Mouse (Mus musculus): ENCODE results near the gene Ctsd. TPM values are rescaled to one million over a fixed set of nuclear protein-coding genes. Genes with fewer than 3 reads are reported as not detected.

The Ctsd gene
- polyA plus RNA-seq, 1 experiment from 2014 or later, result 163 TPM

GRCm38 (mm10) chr7:142388740-142389139 is 902 bp upstream of the Ctsd start:
- ATAC-seq (replicated peaks; ENCODE audit: insufficient number of reproducible peaks, low FRiP score, low TSS enrichment, low read depth) (no peak), DNase-seq (ENCODE audit: low spot score) (no peak)
- Histone ChIP-seq H3K4me2 (ENCODE audit: low read depth, low read length) (no peak overlapping the region), H3K4me1 (ENCODE audit: control insufficient read depth, insufficient read depth, low read length) (peaks cover 3% of the 10 kb centered on the region; the same call in 1 of the 2 replicates), H3K36me3 (replicated peaks; ENCODE audit: control insufficient read depth, insufficient read depth, low read depth, low read length) (no peaks in the 10 kb centered on the region; the same call in 1 of the 2 replicates), H3K4me3 (ENCODE audit: low read depth, low read length) (no peak overlapping the region), H3K27ac (replicated peaks; ENCODE audit: low read depth, low read length) (no peak overlapping the region), H3K9me3 (replicated peaks; ENCODE audit: control insufficient read depth, low read length) (no peaks in the 10 kb centered on the region), H3K9ac (replicated peaks; ENCODE audit: low read length) (no peak overlapping the region), H3K27me3 (ENCODE audit: control insufficient read depth, insufficient read depth, low read length) (no peaks in the 10 kb centered on the region)
- WGBS, result 91% methylated on average over 2 of the region's 2 CpGs

GRCm38 (mm10) chr7:142388198-142388597 is 360 bp upstream of the Ctsd start:
- no peaks in the 10 kb centered on the region; the same call in 1 of the 2 replicates for H3K36me3 ChIP-seq (replicated peaks; ENCODE audit: control insufficient read depth, insufficient read depth, low read depth, low read length)
- no peaks in the 10 kb centered on the region for H3K9me3 ChIP-seq (replicated peaks; ENCODE audit: control insufficient read depth, low read length)
- H3K4me1 ChIP-seq (ENCODE audit: control insufficient read depth, insufficient read depth, low read length), result peaks cover 3% of the 10 kb centered on the region; the same call in 1 of the 2 replicates
- ATAC-seq (replicated peaks; ENCODE audit: insufficient number of reproducible peaks, low FRiP score, low TSS enrichment, low read depth) (peak; percentile 36), DNase-seq (ENCODE audit: low spot score) (no peak)
- H3K27me3 ChIP-seq (ENCODE audit: control insufficient read depth, insufficient read depth, low read length), result no peaks in the 10 kb centered on the region
- peak overlapping the region; percentile 84 for H3K4me3 ChIP-seq (ENCODE audit: low read depth, low read length)
- H3K27ac ChIP-seq (replicated peaks; ENCODE audit: low read depth, low read length), result no peak overlapping the region
- H3K4me2 ChIP-seq (ENCODE audit: low read depth, low read length), result peak overlapping the region; percentile 85
- 96% methylated on average over 1 of the region's 1 CpGs for WGBS
- no peak overlapping the region for H3K9ac ChIP-seq (replicated peaks; ENCODE audit: low read length)

- DNase-seq (ENCODE audit: low spot score), result no peak
- Histone ChIP-seq H3K4me3 (ENCODE audit: low read depth, low read length) (peak overlapping the region; percentile 84), H3K4me2 (ENCODE audit: low read depth, low read length) (peak overlapping the region; percentile 85), H3K9me3 (replicated peaks; ENCODE audit: control insufficient read depth, low read length) (no peaks in the 10 kb centered on the region), H3K27me3 (ENCODE audit: control insufficient read depth, insufficient read depth, low read length) (no peaks in the 10 kb centered on the region), H3K36me3 (replicated peaks; ENCODE audit: control insufficient read depth, insufficient read depth, low read depth, low read length) (peaks cover 5% of the 10 kb centered on the region), H3K27ac (replicated peaks; ENCODE audit: low read depth, low read length) (no peak overlapping the region), H3K9ac (replicated peaks; ENCODE audit: low read length) (peak overlapping the region; percentile 83), H3K4me1 (ENCODE audit: control insufficient read depth, insufficient read depth, low read length) (peaks cover 3% of the 10 kb centered on the region; the same call in 1 of the 2 replicates)
- ATAC-seq (replicated peaks; ENCODE audit: insufficient number of reproducible peaks, low FRiP score, low TSS enrichment, low read depth), result no peak
- WGBS, result 62% methylated on average over 6 of the region's 6 CpGs
Measured at GRCm38 (mm10) chr7:142386621-142387201, 1.1 kb downstream of the Ctsd start.

- Histone ChIP-seq H3K27ac (replicated peaks; ENCODE audit: low read depth, low read length) (no peak overlapping the region), H3K4me2 (ENCODE audit: low read depth, low read length) (peak overlapping the region; percentile 16; the same call in 1 of the 2 replicates), H3K9me3 (replicated peaks; ENCODE audit: control insufficient read depth, low read length) (no peaks in the 10 kb centered on the region), H3K9ac (replicated peaks; ENCODE audit: low read length) (no peak overlapping the region), H3K36me3 (replicated peaks; ENCODE audit: control insufficient read depth, insufficient read depth, low read depth, low read length) (peaks cover 5% of the 10 kb centered on the region), H3K4me1 (ENCODE audit: control insufficient read depth, insufficient read depth, low read length) (peaks cover 3% of the 10 kb centered on the region; the same call in 1 of the 2 replicates), H3K27me3 (ENCODE audit: control insufficient read depth, insufficient read depth, low read length) (no peaks in the 10 kb centered on the region), H3K4me3 (ENCODE audit: low read depth, low read length) (no peak overlapping the region)
- WGBS, result 90% methylated on average over 3 of the region's 3 CpGs
- ATAC-seq (replicated peaks; ENCODE audit: insufficient number of reproducible peaks, low FRiP score, low TSS enrichment, low read depth), result no peak
- DNase-seq (ENCODE audit: low spot score), result no peak
Measured at GRCm38 (mm10) chr7:142385742-142386403, 2.0 kb downstream of the Ctsd start.

- DNase-seq (ENCODE audit: low spot score) (no peak), ATAC-seq (replicated peaks; ENCODE audit: insufficient number of reproducible peaks, low FRiP score, low TSS enrichment, low read depth) (no peak)
- no peaks in the 10 kb centered on the region for H3K27me3 ChIP-seq (ENCODE audit: control insufficient read depth, insufficient read depth, low read length)
- no peak overlapping the region for H3K4me2 ChIP-seq (ENCODE audit: low read depth, low read length)
- H3K9me3 ChIP-seq (replicated peaks; ENCODE audit: control insufficient read depth, low read length), result no peaks in the 10 kb centered on the region
- H3K4me1 ChIP-seq (ENCODE audit: control insufficient read depth, insufficient read depth, low read length), result peaks cover 3% of the 10 kb centered on the region; the same call in 1 of the 2 replicates
- peaks cover 10% of the 10 kb centered on the region for H3K36me3 ChIP-seq (replicated peaks; ENCODE audit: control insufficient read depth, insufficient read depth, low read depth, low read length)
- 84% methylated on average over 10 of the region's 10 CpGs for WGBS
- H3K27ac ChIP-seq (replicated peaks; ENCODE audit: low read depth, low read length), result no peak overlapping the region
- no peak overlapping the region for H3K4me3 ChIP-seq (ENCODE audit: low read depth, low read length)
- no peak overlapping the region for H3K9ac ChIP-seq (replicated peaks; ENCODE audit: low read length)
Measured at GRCm38 (mm10) chr7:142384306-142384705, 3.5 kb downstream of the Ctsd start.

GRCm38 (mm10) chr7:142382567-142382966 is 5.3 kb downstream of the Ctsd start, which contains the start of gene Gm49369:
TSS of gene Gm49369 (minus strand) at chr7:142382667.
- Histone ChIP-seq H3K9ac (replicated peaks; ENCODE audit: low read length) (no peak within 1 kb of the TSS), H3K4me1 (ENCODE audit: control insufficient read depth, insufficient read depth, low read length) (peaks cover 3% of the 10 kb centered on the region; the same call in 1 of the 2 replicates), H3K4me3 (ENCODE audit: low read depth, low read length) (no peak within 1 kb of the TSS), H3K9me3 (replicated peaks; ENCODE audit: control insufficient read depth, low read length) (no peaks in the 10 kb centered on the region), H3K4me2 (ENCODE audit: low read depth, low read length) (no peak within 1 kb of the TSS), H3K27ac (replicated peaks; ENCODE audit: low read depth, low read length) (no peak within 1 kb of the TSS), H3K36me3 (replicated peaks; ENCODE audit: control insufficient read depth, insufficient read depth, low read depth, low read length) (peaks cover 10% of the 10 kb centered on the region), H3K27me3 (ENCODE audit: control insufficient read depth, insufficient read depth, low read length) (no peaks in the 10 kb centered on the region)
- ATAC-seq (replicated peaks; ENCODE audit: insufficient number of reproducible peaks, low FRiP score, low TSS enrichment, low read depth) (no peak), DNase-seq (ENCODE audit: low spot score) (no peak)
- 97% methylated on average over 5 of the region's 5 CpGs for WGBS

GRCm38 (mm10) chr7:142381175-142381574 is 6.7 kb downstream of the Ctsd start:
- Histone ChIP-seq H3K4me3 (ENCODE audit: low read depth, low read length) (no peak overlapping the region), H3K27me3 (ENCODE audit: control insufficient read depth, insufficient read depth, low read length) (no peaks in the 10 kb centered on the region)
- WGBS, result 87% methylated on average over 4 of the region's 4 CpGs

GRCm38 (mm10) chr7:142379186-142379585 is 8.7 kb downstream of the Ctsd start:
- WGBS, result 87% methylated on average over 6 of the region's 6 CpGs
- H3K36me3 ChIP-seq (replicated peaks; ENCODE audit: control insufficient read depth, insufficient read depth, low read depth, low read length), result peaks cover 10% of the 10 kb centered on the region
- no peak for ATAC-seq (replicated peaks; ENCODE audit: insufficient number of reproducible peaks, low FRiP score, low TSS enrichment, low read depth)

More at GRCm38 (mm10) chr7:142381175-142381574, 6.7 kb downstream of the Ctsd start:
- no peaks in the 10 kb centered on the region for H3K9me3 ChIP-seq (replicated peaks; ENCODE audit: control insufficient read depth, low read length)
- H3K36me3 ChIP-seq (replicated peaks; ENCODE audit: control insufficient read depth, insufficient read depth, low read depth, low read length), result peaks cover 10% of the 10 kb centered on the region
- no peak overlapping the region for H3K4me2 ChIP-seq (ENCODE audit: low read depth, low read length)
- no peak for ATAC-seq (replicated peaks; ENCODE audit: insufficient number of reproducible peaks, low FRiP score, low TSS enrichment, low read depth)
- H3K27ac ChIP-seq (replicated peaks; ENCODE audit: low read depth, low read length), result no peak overlapping the region
- H3K9ac ChIP-seq (replicated peaks; ENCODE audit: low read length), result no peak overlapping the region
- no peaks in the 10 kb centered on the region for H3K4me1 ChIP-seq (ENCODE audit: control insufficient read depth, insufficient read depth, low read length)
- no peak for DNase-seq (ENCODE audit: low spot score)

More at GRCm38 (mm10) chr7:142379186-142379585, 8.7 kb downstream of the Ctsd start:
- H3K27me3 ChIP-seq (ENCODE audit: control insufficient read depth, insufficient read depth, low read length), result no peaks in the 10 kb centered on the region
- no peak overlapping the region for H3K4me2 ChIP-seq (ENCODE audit: low read depth, low read length)
- no peak for DNase-seq (ENCODE audit: low spot score)
- no peak overlapping the region for H3K4me3 ChIP-seq (ENCODE audit: low read depth, low read length)
- H3K9ac ChIP-seq (replicated peaks; ENCODE audit: low read length), result no peak overlapping the region
- no peak overlapping the region for H3K27ac ChIP-seq (replicated peaks; ENCODE audit: low read depth, low read length)
- H3K9me3 ChIP-seq (replicated peaks; ENCODE audit: control insufficient read depth, low read length), result no peaks in the 10 kb centered on the region
- H3K4me1 ChIP-seq (ENCODE audit: control insufficient read depth, insufficient read depth, low read length), result no peaks in the 10 kb centered on the region

All from embryonic facial prominence, embryonic 11.5 days (tissue).